Mouse (Mus musculus): ENCODE results near the gene Emp1.

DNA sequence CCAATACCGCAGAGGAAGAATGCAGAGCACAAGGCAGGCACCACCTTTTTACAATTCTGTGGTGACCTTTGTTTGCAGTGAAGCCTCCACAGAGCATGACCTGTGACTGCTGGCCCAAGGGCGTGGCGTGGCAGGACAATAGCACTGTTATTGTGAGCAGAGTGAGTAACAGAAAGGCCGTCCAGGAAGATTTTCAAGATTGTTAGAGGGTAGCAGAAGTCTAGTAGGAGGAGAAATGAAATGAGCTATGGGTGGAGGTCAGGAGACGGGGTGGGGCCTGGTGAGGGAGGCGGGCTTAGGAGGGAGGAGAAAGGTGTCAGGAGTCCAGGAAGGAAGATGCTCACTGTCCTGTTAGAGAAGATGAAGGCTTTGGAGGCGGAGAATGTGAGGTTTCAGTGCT, 39.6 kb upstream of the Emp1 start:
- TF ChIP-seq POLR2A (IDR thresholded peaks at IDR 0.05; ENCODE audit: extremely low read depth, insufficient read depth, low read length) (no peak), CTCF (IDR thresholded peaks at IDR 0.05; ENCODE audit: low read depth, low read length) (no peak)
